In genomic region chr16:35982506-35982901, GRCm38 (mm10) we compare ENCODE assay signal across 8 mouse cellular contexts. TPM values are rescaled to one million over a fixed set of nuclear protein-coding genes. Genes with fewer than 3 reads are reported as not detected.
A peak's percentile ranks its signal among the peaks of the same experiment; 100 is the strongest.
DNase-seq lines count a peak whose midpoint lies in the region; ATAC-seq and TF ChIP-seq lines count a peak whose summit lies in the region.

No protein-coding gene starts in this region.

- H3K36me3 ChIP-seq in kidney, adult 2 months (ENCODE audit: control insufficient read depth, insufficient read depth, low read length) = no peaks in the 10 kb centered on the region
- H3K36me3 ChIP-seq in midbrain, embryonic 10.5 days = no peaks in the 10 kb centered on the region

- peak overlapping the region; percentile 98 for H3K4me3 ChIP-seq in kidney, adult 2 months (ENCODE audit: insufficient read depth, low read depth, low read length)
- H3K4me3 ChIP-seq in bone marrow, adult 2 months (replicated peaks; ENCODE audit: control insufficient read depth, low read depth, low read length) = peak overlapping the region; percentile 80
- peak overlapping the region; percentile 93 for H3K4me3 ChIP-seq in midbrain, embryonic 10.5 days

- no peak for TF ChIP-seq POLR2A in kidney, adult 2 months (IDR thresholded peaks at IDR 0.05; ENCODE audit: low read depth, low read length)
- no peak for TF ChIP-seq POLR2A in bone marrow, adult 2 months (IDR thresholded peaks at IDR 0.05; ENCODE audit: borderline replicate concordance, control insufficient read depth, low read depth, low read length)

- no peaks in the 10 kb centered on the region for H3K27me3 ChIP-seq in kidney, adult 2 months (replicated peaks; ENCODE audit: control insufficient read depth, insufficient read depth, low read length)
- H3K27me3 ChIP-seq in midbrain, embryonic 10.5 days (ENCODE audit: low read depth, poor library complexity, severe bottlenecking) = no peaks in the 10 kb centered on the region

- no peak for DNase-seq in kidney, adult 2 months
- DNase-seq in kidney, postnatal 10 days = no peak
- DNase-seq in midbrain, embryonic 10.5 days (ENCODE audit: low spot score) = no peak
- DNase-seq in urinary bladder, postnatal 25 days (ENCODE audit: low spot score) = no peak
- no peak for DNase-seq in cerebellum, postnatal 14 days
- no peak for DNase-seq in spleen, postnatal 10 days (ENCODE audit: low spot score in 2 of 2)

- 3% methylated on average over 15 of the region's 15 CpGs for WGBS in kidney, adult 2 months
- WGBS in bone marrow, adult 2 months = under 1% methylated on average over 15 of the region's 15 CpGs
- WGBS in midbrain, embryonic 10.5 days = 6% methylated on average over 15 of the region's 15 CpGs

- H3K4me1 ChIP-seq in kidney, adult 2 months (ENCODE audit: control insufficient read depth, insufficient read depth, low read length) = peaks cover 3% of the 10 kb centered on the region; the same call in 1 of the 2 replicates
- no peaks in the 10 kb centered on the region for H3K4me1 ChIP-seq in bone marrow, adult 2 months (ENCODE audit: control insufficient read depth, insufficient read depth, low read length)
- H3K4me1 ChIP-seq in midbrain, embryonic 10.5 days = peaks cover 16% of the 10 kb centered on the region

- peaks cover 3% of the 10 kb centered on the region for H3K9me3 ChIP-seq in midbrain, embryonic 10.5 days (replicated peaks)

- ATAC-seq in hematopoietic stem cell, adult 5-6 weeks (replicated peaks in 1 of 2; ENCODE audit: insufficient read depth in 1 of 2, low FRiP score in 2 of 2, low TSS enrichment in 1 of 2, low read depth in 1 of 2, poor library complexity in 2 of 2, severe bottlenecking in 2 of 2) = peak; percentile 4 to 7; a peak in 3 of 4 replicates

- no peak overlapping the region for H3K27ac ChIP-seq in kidney, adult 2 months (ENCODE audit: insufficient read depth, low read depth, low read length)
- no peak overlapping the region for H3K27ac ChIP-seq in bone marrow, adult 2 months (ENCODE audit: control insufficient read depth, insufficient read depth, low read depth, low read length, poor library complexity)
- peak overlapping the region; percentile 98 for H3K27ac ChIP-seq in midbrain, embryonic 10.5 days (replicated peaks)

- no peak for TF ChIP-seq CTCF in kidney, adult 2 months (conservative IDR thresholded peaks at IDR 0.05; ENCODE audit: insufficient read depth, insufficient read length, low read depth, low read length)
- no peak for TF ChIP-seq CTCF in bone marrow, adult 2 months (IDR thresholded peaks at IDR 0.05; ENCODE audit: control insufficient read depth, insufficient read depth, low read length)

RNA-seq across cellular contexts. Expression of gene Kpna1, which starts 4.0 kb away (rescaled TPM):
- polyA plus RNA-seq in kidney, adult 2 months (2012; rRNA removed) = 6.2 and 7.3 TPM in 2 replicates
- polyA plus RNA-seq in bone marrow, adult 2 months (2011; ENCODE audit: insufficient read depth, insufficient read length, low replicate concordance, missing spikeins) = 26.7 and 48.3 TPM in 2 replicates
- 43.1 and 60.8 TPM in 2 replicates for total RNA-seq in hematopoietic stem cell, adult 5-6 weeks (2017)
- 76.4 and 77.0 TPM in 2 replicates for polyA plus RNA-seq in midbrain, embryonic 10.5 days (2016; fragmentation: Nextera tagmentation; extraction: Ambion mirVana)

RNA-seq across cellular contexts. Expression of gene Dtx3l, which starts 43.6 kb away (rescaled TPM):
- polyA plus RNA-seq in kidney, adult 2 months (2012; rRNA removed) = 4.2 and 5.4 TPM in 2 replicates
- 5.5 and 9.2 TPM in 2 replicates for polyA plus RNA-seq in bone marrow, adult 2 months (2011; ENCODE audit: insufficient read depth, insufficient read length, low replicate concordance, missing spikeins)
- 63.4 and 70.0 TPM in 2 replicates for total RNA-seq in hematopoietic stem cell, adult 5-6 weeks (2017)
- polyA plus RNA-seq in midbrain, embryonic 10.5 days (2016; fragmentation: Nextera tagmentation; extraction: Ambion mirVana) = 2.8 and 2.9 TPM in 2 replicates

RNA-seq across cellular contexts. Expression of gene Parp9, which starts 44.2 kb away (rescaled TPM):
- 6.0 and 8.0 TPM in 2 replicates for polyA plus RNA-seq in kidney, adult 2 months (2012; rRNA removed)
- 18.7 and 19.6 TPM in 2 replicates for polyA plus RNA-seq in bone marrow, adult 2 months (2011; ENCODE audit: insufficient read depth, insufficient read length, low replicate concordance, missing spikeins)
- 65.9 and 69.0 TPM in 2 replicates for total RNA-seq in hematopoietic stem cell, adult 5-6 weeks (2017)
- 2.1 and 2.3 TPM in 2 replicates for polyA plus RNA-seq in midbrain, embryonic 10.5 days (2016; fragmentation: Nextera tagmentation; extraction: Ambion mirVana)

RNA-seq across cellular contexts. Expression of gene Wdr5b, which starts 58.5 kb away (rescaled TPM):
- polyA plus RNA-seq in kidney, adult 2 months (2012; rRNA removed) = 1.8 and 2.1 TPM in 2 replicates
- polyA plus RNA-seq in bone marrow, adult 2 months (2011; ENCODE audit: insufficient read depth, insufficient read length, low replicate concordance, missing spikeins) = 4.7 and 7.3 TPM in 2 replicates
- 12.8 and 15.5 TPM in 2 replicates for total RNA-seq in hematopoietic stem cell, adult 5-6 weeks (2017)
- 8.8 and 10.6 TPM in 2 replicates for polyA plus RNA-seq in midbrain, embryonic 10.5 days (2016; fragmentation: Nextera tagmentation; extraction: Ambion mirVana)
